Mouse (Mus musculus): ENCODE results near the gene Pnkp. TPM values are rescaled to one million over a fixed set of nuclear protein-coding genes. Genes with fewer than 3 reads are reported as not detected.

Pnkp gene
- total RNA-seq, 4 experiments from 2014 or later, result 21.2 to 23.9 (median 22.4) TPM

DNA sequence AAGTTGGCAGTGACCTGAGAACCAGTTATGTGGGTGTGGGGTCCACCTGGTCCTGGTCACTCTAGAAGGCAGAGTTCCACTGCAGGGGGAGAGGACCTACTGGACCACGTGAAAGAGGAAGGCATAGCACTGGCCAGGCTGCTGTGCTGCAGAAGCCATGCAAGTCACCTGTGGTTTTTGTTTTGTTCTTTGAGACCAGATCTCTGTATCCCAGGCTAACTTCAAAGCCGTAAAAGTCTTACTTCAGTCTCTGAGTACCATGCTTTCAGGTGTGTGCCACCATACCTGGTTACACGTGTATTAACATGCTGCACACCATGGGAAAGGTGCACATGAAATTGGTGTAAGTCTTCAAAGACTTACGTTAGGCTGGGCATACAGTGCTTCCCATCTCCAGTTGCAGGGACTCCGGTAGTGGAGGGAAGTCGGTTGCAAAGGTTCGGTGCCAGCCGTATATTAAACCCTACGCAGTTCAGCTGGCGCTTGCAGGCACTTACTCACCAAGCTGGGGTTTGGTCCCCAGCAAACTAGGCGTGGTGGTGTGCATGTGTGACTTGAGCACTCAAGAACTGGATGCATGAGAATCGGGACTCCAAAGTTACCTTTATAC lies 5.2 kb upstream of the Pnkp start:
- DNase-seq (ENCODE audit: low spot score in 2 of 2), result no peak

DNA sequence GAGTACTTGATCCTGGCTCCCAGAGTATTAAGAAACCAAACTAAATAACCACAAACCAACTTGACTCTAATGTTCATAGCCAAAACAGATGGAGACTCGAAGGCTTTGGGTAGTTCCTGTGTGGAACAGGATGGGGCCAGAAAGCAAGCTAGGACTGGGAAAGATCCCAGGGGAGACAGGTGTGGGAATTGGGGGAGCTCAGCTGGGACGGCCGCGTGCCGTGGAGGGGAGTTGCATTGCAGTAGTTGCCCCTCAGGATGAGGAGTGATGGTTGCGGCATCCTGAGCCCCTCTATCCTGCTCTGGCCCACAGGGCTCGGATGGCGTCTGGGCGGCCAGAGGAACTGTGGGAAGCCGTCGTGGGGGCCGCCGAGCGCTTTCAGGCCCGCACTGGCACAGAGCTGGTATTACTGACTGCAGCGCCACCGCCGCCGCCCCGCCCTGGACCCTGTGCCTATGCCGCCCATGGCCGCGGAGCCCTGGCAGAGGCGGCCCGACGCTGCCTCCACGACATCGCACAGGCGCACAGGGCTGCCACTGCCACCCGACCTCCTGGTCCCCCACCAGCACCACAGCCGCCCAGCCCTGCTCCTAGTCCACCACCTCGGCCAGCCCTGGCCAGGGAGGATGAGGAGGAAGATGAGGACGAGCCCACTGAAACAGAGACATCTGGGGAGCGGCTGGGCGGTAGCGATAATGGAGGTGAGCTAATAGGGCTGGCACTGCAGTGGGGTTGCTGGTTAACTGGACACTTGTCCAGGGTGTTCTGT lies 4.5 kb upstream of the Pnkp start:
- DNase-seq (ENCODE audit: low spot score in 2 of 2), result no peak

DNA sequence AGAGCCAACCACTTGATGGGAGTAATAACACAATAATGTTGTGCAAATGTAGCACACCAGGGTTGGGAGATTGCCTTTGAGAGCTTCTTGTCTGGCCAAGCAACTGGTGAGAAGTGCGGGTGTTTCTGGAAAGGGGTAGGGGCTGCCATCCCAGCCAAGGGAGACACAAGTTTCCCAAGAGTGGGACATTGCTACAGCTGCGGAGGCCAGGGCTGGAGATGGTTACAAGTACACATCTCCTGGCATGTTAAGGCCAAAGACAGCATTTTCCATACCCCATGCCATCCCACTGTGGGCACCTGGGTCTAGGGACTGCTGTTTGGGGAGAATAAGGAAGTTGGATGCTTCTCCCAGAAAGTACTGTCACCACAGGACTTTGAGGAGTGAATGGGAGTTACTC lies 3.9 kb upstream of the Pnkp start:
- DNase-seq (ENCODE audit: low spot score in 2 of 2), result no peak

DNA sequence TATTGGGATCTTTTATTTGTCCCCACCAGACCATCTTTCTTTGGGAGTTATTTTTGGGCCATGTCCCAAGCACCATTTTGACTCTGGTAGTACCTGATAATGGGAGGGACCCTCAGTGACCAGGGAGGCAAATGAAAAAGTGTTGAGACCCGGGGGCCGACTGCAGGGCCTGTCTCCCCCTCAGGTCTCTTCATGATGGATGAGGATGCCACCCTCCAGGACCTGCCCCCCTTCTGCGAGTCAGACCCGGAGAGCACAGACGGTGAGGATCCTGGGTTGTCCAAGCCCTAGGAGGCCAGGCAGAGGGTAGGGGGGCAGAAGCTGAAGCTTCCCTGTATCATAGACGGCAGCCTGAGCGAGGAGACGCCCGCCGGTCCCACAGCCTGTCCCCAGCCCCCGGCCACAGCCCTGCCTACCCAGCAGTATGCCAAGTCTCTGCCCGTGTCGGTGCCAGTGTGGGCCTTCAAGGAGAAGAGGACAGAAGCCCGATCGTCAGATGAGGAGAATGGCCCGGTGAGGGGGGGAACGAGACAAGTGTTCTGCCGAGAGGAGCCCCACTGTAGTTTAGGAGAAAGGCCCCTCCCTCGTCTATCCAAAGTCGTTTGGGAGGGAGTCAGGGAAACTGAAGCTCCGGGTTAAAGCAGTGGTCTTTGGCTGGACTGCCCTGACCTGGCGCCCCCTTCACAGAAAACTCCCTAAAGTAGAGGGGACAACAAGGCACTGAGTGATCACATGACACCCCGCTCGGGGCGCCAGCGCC lies 3.2 kb upstream of the Pnkp start:
- DNase-seq (ENCODE audit: low spot score in 2 of 2), result no peak

DNA sequence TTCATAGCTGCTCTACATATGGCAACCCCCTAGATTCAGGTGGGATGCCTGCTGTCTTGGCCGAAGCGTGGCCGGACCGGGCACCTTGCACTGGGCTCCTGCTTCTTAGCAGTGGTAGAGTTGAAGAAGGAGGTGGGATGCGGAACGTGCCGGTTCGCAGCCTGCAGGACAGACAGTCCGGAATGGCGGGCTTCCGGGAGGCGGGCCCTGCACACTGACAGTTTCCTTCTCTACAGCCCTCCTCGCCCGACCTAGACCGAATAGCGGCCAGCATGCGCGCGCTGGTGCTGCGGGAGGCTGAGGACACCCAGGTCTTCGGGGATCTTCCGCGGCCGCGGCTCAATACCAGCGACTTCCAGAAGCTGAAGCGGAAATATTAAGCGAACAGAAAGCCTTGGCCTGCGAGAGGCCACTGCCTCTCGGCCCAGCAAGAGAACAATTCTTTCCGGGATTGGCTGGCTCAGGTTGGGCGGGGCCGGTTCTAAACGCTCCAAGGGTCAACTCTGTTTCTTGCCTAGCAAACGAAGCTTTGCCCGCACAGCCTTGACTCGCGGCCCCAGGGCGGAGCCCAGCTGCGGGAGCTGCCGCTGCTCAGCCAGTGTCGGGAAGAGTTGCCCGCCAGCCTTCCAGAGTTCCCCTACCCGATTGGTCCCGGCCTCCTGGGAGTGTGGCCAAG lies 2.4 kb upstream of the Pnkp start:
- peak; percentile 72 to 83 for DNase-seq (ENCODE audit: low spot score in 2 of 2)

DNA sequence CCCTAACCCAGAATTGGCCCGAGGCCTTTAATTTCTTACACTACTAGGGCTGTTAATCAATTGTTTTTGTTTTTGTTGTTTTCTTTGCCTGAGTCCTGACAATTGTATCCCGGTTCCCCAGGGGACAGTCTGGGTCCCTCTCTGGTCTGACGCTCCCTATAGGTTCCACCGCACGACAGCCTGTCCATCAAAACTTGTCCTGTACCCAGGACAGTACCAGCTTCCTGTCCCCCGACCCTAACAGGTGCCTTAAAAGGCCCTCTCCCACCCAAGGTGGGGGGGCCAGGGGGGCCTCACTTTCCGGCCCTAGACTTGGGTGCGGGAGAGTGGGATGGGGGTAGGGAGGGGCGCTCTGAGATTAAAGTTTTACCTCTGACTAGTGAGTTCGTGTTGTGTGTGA lies 1.9 kb upstream of the Pnkp start:
- DNase-seq (ENCODE audit: low spot score in 2 of 2), result no peak

DNA sequence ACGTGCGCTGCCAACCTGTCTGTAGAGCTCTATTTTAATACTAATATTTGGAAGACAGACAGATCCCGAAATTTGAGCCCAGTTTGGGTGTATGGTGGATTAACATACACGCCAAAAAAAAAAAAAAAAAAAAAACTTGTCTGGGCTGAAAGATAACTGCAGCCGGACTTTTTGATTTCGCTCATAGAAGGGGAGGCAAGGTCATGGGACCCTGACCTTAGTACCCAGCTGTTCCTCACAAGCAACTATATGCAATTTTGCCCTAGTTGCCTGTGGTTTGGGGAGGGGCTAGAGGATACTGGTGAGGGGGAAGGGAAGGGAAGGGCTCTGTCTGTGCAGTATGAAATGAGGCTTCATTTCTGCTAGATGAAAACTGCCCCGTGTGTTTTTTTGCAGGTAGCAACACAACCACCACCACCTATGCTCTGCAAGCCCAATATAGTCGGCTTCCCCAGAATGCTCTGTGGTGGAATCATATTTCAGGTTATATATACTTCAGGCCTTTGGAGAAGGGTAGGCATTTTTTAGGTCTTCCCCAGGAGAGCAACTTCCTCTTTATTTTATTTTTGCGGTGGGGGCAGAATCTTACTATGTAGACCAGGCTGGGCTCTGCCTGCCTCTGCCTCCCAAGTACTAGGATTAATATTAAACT lies 548 bp upstream of the Pnkp start:
- DNase-seq (ENCODE audit: low spot score in 2 of 2), result no peak

DNA sequence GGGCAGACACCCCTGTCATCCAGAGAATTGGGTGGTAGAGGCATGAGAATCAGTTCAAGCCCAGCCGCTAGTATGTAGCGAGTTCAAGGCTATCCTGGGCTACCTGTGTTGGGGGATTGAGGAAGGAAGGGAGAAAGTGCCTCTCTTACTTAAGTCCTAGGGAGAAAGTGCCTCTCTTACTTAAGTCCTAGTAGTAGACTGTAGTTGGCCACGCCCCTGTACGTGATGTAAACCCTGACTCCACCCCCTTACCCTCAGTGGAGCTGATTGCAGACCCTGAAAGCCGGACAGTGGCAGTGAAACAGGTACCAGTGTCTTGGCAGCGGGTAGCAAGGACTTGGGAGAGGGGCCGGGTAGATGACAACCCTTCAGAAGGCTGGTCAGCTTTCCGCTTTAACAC lies 966 bp downstream of the Pnkp start:
- DNase-seq (ENCODE audit: low spot score in 2 of 2), result no peak

DNA sequence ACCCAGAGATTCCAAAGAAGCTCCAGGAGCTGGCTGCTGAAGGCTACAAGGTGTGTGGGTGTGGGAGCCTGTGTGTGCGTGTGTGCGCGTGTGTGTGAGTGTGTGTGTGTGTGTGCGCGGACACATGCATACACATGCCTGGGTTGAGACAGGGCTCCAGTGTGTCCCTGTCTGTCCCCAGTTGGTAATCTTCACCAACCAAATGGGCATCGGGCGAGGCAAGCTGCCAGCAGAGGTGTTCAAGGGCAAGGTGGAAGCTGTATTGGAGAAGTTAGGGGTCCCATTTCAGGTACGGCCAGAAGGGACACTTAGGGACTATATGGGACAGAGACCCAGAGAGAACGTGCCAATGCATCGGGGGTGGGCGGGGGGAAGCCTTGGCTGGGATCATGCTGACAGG lies 3.0 kb downstream of the Pnkp start:
- no peak for DNase-seq (ENCODE audit: low spot score in 2 of 2)

DNA sequence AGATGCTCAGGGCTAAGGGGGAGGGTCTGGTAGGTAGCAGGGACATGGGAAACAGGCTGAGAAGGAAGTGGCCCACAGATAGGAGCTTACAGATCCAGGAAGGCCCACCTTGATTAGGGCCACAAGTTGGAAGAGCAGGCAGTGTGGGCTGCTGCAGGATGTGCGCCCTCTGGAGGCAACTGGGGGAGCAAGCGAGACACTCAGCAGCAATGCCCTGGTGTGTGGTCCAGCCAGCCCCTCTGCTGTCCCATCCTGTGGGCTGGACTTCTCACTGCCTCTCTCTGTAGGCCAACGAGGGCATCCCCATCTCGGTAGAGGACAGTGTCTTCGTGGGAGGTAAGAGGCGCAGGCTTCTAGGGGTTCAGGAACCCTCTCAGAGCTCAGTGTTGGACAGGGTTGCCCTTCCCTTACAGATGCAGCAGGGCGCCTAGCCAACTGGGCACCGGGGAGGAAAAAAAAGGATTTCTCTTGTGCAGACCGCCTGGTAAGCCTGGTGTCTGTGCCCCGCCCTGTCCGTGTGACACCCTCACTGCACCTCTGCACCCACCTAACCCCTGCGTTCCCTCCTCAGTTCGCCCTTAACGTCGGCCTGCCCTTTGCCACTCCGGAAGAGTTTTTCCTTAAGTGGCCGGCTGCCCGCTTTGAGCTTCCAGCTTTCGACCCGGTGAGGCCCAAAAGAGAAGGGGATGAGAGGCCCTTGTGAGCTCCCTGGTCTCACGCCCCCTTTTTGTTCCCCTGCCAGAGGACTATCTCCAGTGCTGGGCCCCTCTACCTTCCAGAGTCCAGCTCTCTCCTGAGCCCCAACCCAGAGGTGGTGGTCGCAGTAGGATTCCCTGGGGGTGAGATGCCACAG lies 3.9 kb downstream of the Pnkp start:
- DNase-seq (ENCODE audit: low spot score in 2 of 2), result peak in 1 of 2 experiments; percentile 52

DNA sequence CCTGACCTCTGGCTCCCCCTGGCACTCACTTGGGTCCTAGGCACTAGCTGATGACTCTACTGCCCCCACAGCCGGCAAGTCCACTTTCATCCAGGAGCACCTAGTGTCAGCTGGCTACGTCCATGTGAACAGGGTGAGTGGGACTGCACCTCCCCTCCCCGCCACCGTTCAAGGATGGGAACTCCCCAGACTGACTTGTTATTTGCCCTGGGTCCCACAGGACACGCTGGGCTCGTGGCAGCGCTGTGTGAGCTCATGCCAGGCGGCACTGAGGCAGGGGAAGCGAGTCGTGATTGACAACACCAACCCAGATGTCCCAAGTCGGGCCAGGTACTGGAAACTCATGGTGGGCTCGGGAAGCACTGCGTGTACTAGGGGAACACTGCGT lies 4.5 kb downstream of the Pnkp start:
- no peak for DNase-seq (ENCODE audit: low spot score in 2 of 2)

DNA sequence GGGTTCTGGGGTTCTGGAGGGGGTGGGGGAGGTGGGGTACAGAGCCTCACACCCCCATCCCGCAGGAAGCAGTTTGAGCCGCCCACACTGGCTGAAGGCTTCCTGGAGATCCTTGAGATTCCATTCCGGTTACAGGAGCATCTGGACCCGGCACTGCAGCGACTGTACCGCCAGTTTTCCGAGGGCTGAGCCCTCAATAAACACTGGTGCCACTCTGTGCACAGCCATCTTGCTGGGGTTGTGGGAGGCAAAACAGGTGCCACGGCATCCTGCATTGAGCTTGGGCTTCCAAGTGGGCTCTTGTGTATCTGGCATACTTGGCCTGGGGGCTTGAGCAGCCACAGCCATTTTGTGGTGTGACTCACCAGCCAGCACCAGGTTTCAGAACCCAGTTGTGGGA lies 5.5 kb downstream of the Pnkp start:
- no peak for DNase-seq (ENCODE audit: low spot score in 2 of 2)

DNA sequence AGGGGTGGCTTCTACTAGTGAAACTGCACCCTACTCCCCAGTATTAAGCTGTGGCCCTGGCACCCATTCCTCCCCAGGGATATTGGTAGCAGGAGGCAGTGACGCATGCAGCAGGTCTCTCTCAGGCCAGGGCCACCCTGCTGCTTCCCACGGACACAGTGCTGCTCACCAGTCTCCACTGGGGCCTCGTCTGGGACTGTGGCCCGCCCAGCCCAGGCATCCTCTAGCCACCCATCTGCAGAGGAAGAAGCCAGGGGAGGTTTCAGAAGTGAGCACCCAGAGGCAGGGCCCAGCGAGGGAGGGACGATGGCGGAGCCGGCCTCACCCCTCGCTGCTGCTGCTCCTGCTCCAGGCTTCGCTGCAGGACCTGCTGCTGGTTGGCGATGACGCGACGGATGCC lies 6.3 kb downstream of the Pnkp start:
- DNase-seq (ENCODE audit: low spot score in 2 of 2), result no peak

DNA sequence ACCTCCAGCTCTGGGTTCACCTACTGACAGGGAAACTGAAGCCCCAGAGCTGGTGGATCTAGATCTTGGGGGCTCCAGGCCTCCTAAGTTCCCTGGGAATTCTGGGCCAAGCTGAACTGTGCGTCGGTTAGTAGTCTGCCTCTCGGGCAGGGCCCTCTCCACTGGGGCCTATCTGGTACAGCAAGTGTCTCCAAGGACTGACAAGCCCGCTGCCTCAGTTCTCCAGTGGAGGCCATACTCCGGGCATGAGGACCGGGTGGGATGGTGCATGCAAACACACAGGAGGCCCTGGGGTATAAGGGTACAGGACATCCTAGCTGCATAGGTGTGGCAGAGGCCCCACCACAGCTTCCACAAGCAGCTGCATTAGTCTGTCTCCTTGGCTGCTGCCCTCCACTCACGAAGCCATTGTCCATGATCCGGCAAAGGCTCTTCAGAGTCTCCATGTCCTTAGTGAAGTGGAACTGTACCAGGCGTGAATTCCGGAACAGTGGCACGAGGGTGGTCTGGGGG lies 7.1 kb downstream of the Pnkp start:
- DNase-seq (ENCODE audit: low spot score in 2 of 2), result no peak

DNA sequence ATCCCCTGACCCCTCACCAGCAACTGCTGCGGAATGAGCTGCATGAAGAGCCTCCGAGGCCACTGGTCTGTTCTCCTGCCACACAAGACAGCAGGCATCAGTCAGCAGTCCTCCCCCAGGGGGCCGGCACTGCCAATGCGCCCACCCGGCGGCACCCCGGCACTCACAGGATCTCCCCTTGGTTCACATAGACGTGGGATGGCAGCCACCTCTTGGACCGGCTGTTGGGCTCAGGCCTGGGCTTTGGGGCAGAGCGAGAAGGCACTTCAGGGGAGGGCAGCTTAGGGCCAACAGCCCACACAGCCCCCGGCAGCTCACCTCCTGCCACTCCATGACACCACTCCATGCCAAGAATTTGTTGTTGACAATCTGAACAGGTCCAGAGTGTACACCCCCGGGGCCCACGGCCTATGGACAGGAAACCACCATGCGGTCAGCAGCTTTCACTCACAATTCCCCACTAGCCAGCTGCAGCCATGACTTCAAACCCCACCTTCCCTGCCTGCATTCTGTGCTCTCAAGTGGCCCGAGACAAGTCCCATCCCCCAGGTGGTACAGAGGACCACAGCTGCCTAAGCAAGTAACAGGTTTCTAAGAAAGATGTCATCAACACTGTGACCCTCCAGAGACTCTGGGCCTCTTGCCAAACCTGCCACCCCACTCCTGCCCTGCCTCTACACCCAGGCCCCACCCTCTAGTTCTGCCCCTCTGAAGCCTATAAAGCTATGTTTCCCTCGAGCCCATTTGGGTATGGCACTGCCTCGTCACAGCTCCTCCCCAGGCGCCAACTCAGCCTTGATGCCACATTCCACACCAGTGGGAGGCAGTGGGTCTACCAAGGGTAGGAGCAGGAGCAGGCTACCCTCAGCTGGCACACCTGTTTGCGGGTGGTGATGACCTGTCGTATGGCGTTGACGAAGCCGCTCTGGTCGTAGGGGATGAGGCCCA lies 7.9 kb downstream of the Pnkp start:
- no peak for DNase-seq (ENCODE audit: low spot score in 2 of 2)

DNA sequence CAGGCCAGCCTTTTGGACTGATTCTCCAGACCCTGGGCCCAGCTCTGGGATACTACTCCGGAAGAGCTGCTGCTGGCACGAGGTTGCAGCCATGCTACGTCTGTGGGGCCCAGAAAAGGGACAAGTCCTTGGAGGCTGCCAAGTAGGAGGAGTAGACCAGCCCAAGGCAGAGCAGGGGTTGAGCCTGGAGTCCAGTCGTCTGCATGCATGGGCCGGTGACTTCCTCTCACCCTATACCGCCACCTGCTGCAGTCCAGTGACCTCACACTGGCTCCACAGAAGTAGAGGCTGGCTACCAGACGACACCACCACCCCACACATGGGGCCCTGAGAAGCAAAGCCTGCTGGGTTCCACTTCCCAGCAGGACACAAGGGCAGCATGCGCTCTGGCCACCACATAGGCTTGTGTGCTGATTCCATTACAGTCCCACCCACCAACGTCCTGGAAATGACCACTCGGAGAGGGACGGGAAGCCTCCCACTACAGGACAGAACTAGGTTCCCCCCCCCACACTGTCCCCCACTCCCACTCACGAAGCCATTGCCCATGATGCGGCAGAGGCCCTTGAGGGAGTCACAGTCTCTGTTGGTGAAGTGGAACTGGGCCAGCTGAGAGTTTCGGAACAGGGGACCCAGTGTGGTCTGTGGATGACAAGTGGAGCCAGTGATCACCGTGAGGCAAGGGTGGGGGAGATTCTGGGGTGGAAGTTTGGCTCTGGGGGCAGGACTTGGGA lies 9.5 kb downstream of the Pnkp start:
- DNase-seq (ENCODE audit: low spot score in 2 of 2), result peak; percentile 43 to 61

DNA sequence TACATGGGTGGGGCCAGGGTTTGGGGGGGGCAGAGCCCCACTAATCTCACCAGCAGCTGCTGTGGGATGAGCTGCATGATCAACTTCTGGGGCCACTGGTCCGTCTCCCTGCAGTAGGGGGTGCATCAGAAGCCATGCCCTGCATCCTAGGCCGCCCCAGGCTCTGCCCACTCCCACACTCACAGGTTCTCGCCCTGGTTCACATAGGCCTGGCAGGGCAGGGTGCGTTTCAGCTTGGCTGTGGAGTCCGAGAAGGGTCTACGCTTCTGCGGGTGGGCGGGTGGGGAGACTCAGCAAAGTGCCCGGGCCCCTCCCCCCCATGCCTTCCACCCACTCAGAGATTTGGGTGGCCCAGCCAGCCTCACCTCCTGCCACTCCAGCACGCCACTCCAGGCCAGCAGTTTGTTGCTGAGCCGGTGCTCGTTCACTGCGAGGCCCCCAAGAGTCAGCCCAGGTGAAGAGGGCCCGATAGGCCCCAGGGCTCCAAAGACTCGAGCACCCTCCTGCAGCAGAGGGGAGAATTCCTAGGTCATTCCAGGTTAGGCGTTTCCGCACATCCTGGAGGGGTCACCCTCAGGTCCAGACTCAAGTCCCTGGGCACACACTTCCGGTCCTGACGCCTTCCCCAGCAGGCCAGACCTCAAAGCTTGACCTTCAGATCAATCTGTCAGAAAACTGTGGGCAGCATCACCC lies 10.2 kb downstream of the Pnkp start:
- no peak for DNase-seq (ENCODE audit: low spot score in 2 of 2)

DNA sequence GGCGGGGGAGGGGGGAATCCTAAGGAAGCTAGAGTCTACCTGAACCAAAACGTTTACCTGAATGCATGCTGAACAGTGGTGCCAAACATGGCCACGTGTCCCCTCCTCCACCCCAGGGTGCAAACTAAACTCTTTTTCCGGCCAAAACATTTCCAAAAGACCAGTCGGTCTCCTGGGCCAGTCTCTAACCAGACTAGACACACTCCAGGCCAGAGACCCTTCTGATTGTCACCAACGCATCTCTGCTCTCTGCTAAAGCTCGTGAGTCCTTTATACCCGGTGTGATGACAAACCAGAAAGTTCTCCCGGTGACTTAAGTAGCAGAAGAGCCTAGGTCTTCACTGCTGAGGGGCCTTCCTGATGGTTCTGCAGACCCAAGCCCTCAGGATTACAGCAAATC lies 10.9 kb downstream of the Pnkp start:
- DNase-seq (ENCODE audit: low spot score in 2 of 2), result no peak

All from gastrocnemius, adult 8-10 months (tissue).